Mouse (Mus musculus): ENCODE measurements at regions not wholly inside any gene's neighbourhood (a gene's known extent, or its start where the extent isn't known, plus 50 kb on each side); places are given as distances from the start of the nearest gene placed in this dataset.

DNA sequence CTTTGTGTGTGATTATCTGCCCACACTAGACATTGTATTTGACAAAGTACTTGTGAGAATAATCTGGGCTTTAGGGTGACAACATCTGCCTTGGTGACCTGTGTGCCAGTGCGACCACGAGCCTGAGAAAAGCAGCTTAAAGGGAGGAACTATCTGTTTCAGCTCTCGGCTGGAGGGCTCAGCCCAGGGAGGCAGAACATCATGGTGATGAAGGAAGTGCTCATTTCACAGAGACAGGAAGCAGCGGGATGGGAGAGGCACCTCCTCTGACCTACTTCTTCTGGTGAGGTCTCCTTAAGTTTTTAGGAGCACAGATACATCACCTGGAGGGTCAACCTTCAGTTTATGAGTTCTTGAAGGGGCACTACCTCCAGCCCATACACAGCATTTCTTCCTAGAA, 89.8 kb downstream of the Kif26a start:
- Histone ChIP-seq H3K27ac (ENCODE audit: low read depth, low read length) (no peak overlapping the region), H3K36me3 (ENCODE audit: control insufficient read depth, insufficient read depth, low read length) (no peaks in the 10 kb centered on the region), H3K9ac (replicated peaks; ENCODE audit: low read depth, low read length) (no peak overlapping the region), H3K4me3 (ENCODE audit: low read depth, low read length) (no peak overlapping the region), H3K4me2 (ENCODE audit: low read depth, low read length) (no peak overlapping the region), H3K9me3 (ENCODE audit: control insufficient read depth, low read length) (no peaks in the 10 kb centered on the region), H3K27me3 (ENCODE audit: control insufficient read depth, insufficient read depth, low read length) (0 out of 2 replicates have a peak, but pooled peaks cover 2% of the 10 kb centered on the region), H3K4me1 (ENCODE audit: control insufficient read depth, insufficient read depth, low read length) (peaks cover 20% of the 10 kb centered on the region)
- ATAC-seq (ENCODE audit: low read depth): no peak
- WGBS: 71% methylated on average over 4 of the region's 4 CpGs

DNA sequence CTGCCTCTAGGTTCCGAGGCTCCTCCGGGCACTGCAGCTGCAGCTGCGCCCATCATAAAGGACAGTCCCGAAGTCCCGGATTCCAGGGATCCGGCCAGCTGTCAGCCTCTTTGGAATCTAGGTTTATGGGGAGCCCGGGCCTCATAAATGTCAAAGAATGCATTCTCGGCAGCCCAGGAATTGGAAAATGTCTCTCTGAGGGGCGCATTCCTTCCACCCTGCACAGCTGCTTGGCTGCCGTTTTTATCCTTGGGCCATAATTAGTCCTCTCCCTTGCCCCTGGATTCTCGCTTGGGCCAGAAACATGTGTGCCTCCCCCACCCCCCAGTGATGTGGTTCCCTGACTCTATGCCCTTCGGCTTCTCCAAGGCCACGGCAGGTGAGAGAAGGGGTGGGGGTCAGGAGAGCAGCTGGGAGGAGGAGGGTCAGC, 91.1 kb downstream of the Kif26a start:
- H3K9me3 ChIP-seq (ENCODE audit: control insufficient read depth, low read length): no peaks in the 10 kb centered on the region
- 0 out of 2 replicates have a peak, but pooled peaks have one; percentile 23 for ATAC-seq (ENCODE audit: low read depth)
- no peak overlapping the region for H3K4me3 ChIP-seq (ENCODE audit: low read depth, low read length)
- peaks cover 25% of the 10 kb centered on the region for H3K4me1 ChIP-seq (ENCODE audit: control insufficient read depth, insufficient read depth, low read length)
- H3K27ac ChIP-seq (ENCODE audit: low read depth, low read length): peak overlapping the region; percentile 16; the same call in 1 of the 2 replicates
- H3K27me3 ChIP-seq (ENCODE audit: control insufficient read depth, insufficient read depth, low read length): 0 out of 2 replicates have a peak, but pooled peaks cover 2% of the 10 kb centered on the region
- 9% methylated on average over 13 of the region's 13 CpGs for WGBS
- no peak overlapping the region; the same call in 1 of the 2 replicates for H3K4me2 ChIP-seq (ENCODE audit: low read depth, low read length)
- no peak overlapping the region for H3K9ac ChIP-seq (replicated peaks; ENCODE audit: low read depth, low read length)
- no peaks in the 10 kb centered on the region for H3K36me3 ChIP-seq (ENCODE audit: control insufficient read depth, insufficient read depth, low read length)

DNA sequence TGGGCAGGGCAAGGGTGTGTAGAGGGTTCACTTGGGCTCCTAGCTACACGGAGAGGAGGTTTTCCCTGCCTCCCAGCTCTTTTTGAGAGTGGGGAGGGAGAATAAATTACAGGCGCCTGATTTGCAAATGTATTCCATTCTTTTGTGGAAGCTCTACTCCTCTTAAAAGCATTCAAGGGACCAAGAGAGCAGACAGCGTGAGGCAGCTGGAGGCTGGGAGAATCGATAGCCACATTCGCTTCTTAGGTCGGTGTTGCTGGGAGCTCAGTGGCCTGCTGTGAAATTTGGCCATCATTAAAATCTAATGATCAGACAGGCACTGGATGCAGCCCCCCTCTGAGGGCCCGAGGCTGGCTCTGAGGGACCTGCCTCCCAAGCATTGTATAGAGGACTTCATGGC, 92.8 kb downstream of the Kif26a start:
- Histone ChIP-seq H3K4me2 (ENCODE audit: low read depth, low read length) (no peak overlapping the region), H3K9ac (replicated peaks; ENCODE audit: low read depth, low read length) (no peak overlapping the region), H3K4me3 (ENCODE audit: low read depth, low read length) (no peak overlapping the region), H3K36me3 (ENCODE audit: control insufficient read depth, insufficient read depth, low read length) (no peaks in the 10 kb centered on the region), H3K27ac (ENCODE audit: low read depth, low read length) (no peak overlapping the region), H3K9me3 (ENCODE audit: control insufficient read depth, low read length) (no peaks in the 10 kb centered on the region), H3K4me1 (ENCODE audit: control insufficient read depth, insufficient read depth, low read length) (peaks cover 27% of the 10 kb centered on the region), H3K27me3 (ENCODE audit: control insufficient read depth, insufficient read depth, low read length) (0 out of 2 replicates have a peak, but pooled peaks cover 2% of the 10 kb centered on the region)
- no peak for ATAC-seq (ENCODE audit: low read depth)
- 12% methylated on average over 7 of the region's 7 CpGs for WGBS

DNA sequence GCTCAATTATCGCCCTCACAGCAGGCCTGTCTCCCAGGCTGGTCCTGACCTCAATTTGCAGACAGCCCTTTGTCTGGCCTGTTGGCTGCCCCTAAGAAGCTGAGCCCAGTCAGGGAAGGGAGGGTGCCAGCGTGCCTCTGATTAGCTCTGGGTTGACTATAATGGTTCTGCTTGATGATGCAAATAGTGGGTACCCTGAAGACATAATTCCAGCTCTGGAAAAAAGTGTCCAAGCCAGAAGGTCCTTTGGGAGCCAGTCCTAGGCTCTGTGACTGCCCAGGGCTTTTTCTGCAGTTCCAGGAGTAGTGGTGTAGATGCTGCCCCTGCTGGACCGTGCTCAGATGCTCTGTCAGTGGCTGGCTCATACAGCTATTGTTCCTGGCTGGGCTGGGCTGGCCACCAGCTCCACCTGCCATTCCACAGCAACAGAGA, 95.7 kb downstream of the Kif26a start:
- H3K27ac ChIP-seq (ENCODE audit: low read depth, low read length): no peak overlapping the region
- H3K4me3 ChIP-seq (ENCODE audit: low read depth, low read length): no peak overlapping the region
- ATAC-seq (ENCODE audit: low read depth): peak; percentile 29; the same call in 1 of the 2 replicates
- WGBS: 5% methylated on average over 3 of the region's 3 CpGs
- H3K4me2 ChIP-seq (ENCODE audit: low read depth, low read length): no peak overlapping the region
- H3K9ac ChIP-seq (replicated peaks; ENCODE audit: low read depth, low read length): no peak overlapping the region
- no peaks in the 10 kb centered on the region for H3K9me3 ChIP-seq (ENCODE audit: control insufficient read depth, low read length)
- H3K27me3 ChIP-seq (ENCODE audit: control insufficient read depth, insufficient read depth, low read length): 0 out of 2 replicates have a peak, but pooled peaks cover 2% of the 10 kb centered on the region
- H3K4me1 ChIP-seq (ENCODE audit: control insufficient read depth, insufficient read depth, low read length): peaks cover 23% of the 10 kb centered on the region
- no peaks in the 10 kb centered on the region for H3K36me3 ChIP-seq (ENCODE audit: control insufficient read depth, insufficient read depth, low read length)

DNA sequence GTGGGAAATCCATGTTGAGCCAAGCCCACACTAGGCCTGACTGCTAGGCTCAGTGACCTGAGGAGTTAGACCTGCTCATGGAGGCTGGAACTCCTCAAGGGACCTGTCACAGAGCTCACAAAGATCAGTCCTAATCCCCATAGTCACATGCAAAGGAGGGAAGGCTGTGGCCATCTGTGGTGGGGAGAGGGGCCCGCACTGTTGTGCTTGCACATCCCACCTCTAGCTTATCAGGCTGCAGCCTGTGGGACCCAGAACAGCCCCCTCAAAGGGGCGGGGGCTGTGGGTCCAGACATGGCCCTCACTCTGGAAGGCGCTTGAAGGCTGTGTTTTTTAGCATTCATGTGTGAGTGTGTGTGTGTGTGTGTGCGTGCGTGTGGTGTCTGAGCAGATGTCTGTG, 97.2 kb downstream of the Kif26a start:
- H3K27me3 ChIP-seq (ENCODE audit: control insufficient read depth, insufficient read depth, low read length): 0 out of 2 replicates have a peak, but pooled peaks cover 2% of the 10 kb centered on the region
- WGBS: 81% methylated on average over 5 of the region's 5 CpGs
- H3K27ac ChIP-seq (ENCODE audit: low read depth, low read length): no peak overlapping the region
- no peak overlapping the region for H3K4me2 ChIP-seq (ENCODE audit: low read depth, low read length)
- no peaks in the 10 kb centered on the region for H3K9me3 ChIP-seq (ENCODE audit: control insufficient read depth, low read length)
- H3K36me3 ChIP-seq (ENCODE audit: control insufficient read depth, insufficient read depth, low read length): no peaks in the 10 kb centered on the region
- no peak for ATAC-seq (ENCODE audit: low read depth)
- H3K4me3 ChIP-seq (ENCODE audit: low read depth, low read length): no peak overlapping the region
- H3K4me1 ChIP-seq (ENCODE audit: control insufficient read depth, insufficient read depth, low read length): peaks cover 16% of the 10 kb centered on the region
- H3K9ac ChIP-seq (replicated peaks; ENCODE audit: low read depth, low read length): no peak overlapping the region

DNA sequence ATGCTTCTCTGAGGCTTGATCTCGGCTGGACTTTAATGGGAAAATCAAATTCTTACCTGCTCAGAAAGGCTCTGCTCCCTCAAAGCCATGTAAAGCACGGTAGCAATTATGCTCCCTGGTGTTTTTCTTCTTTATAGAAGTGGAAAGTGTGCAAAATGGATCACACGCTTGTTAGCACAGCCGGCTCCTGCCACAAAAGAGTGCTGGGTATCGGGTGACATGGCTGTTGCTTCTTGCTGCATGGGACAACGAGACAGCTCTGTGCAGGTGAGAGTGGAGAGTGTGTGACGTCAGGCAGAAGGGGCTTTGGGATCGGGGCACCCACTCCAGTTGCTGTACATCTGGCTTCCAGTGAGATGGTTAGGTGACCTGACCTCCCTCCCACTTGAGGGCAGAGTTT, 104.9 kb downstream of the Kif26a start:
- Histone ChIP-seq H3K9me3 (ENCODE audit: control insufficient read depth, low read length) (no peaks in the 10 kb centered on the region), H3K4me3 (ENCODE audit: low read depth, low read length) (no peak overlapping the region), H3K4me1 (ENCODE audit: control insufficient read depth, insufficient read depth, low read length) (peaks cover 22% of the 10 kb centered on the region), H3K27ac (ENCODE audit: low read depth, low read length) (no peak overlapping the region), H3K4me2 (ENCODE audit: low read depth, low read length) (no peak overlapping the region), H3K27me3 (ENCODE audit: control insufficient read depth, insufficient read depth, low read length) (0 out of 2 replicates have a peak, but pooled peaks cover 2% of the 10 kb centered on the region), H3K36me3 (ENCODE audit: control insufficient read depth, insufficient read depth, low read length) (no peaks in the 10 kb centered on the region), H3K9ac (replicated peaks; ENCODE audit: low read depth, low read length) (no peak overlapping the region)
- 19% methylated on average over 8 of the region's 8 CpGs for WGBS
- no peak for ATAC-seq (ENCODE audit: low read depth)

DNA sequence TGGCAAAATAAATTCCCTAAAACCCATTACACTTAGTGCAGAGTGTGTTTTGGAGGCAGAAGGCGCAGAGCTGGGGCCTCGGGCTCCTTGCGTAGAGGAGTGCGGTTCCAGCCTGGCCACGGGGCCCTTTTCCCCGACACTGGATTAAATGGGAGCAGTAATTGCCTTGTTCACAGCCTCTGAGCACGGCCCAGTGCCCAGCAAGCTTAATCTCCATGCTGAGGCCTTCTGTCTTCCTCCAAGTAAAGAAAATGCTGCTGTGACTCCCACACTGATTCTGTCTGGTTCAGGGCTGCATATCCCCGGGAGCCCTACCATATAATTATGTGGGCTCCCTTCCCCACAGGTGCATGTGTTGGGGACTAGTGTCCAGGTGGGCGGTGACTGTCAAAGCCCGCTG, 107.5 kb downstream of the Kif26a start:
- H3K4me1 ChIP-seq (ENCODE audit: control insufficient read depth, insufficient read depth, low read length): peaks cover 22% of the 10 kb centered on the region
- H3K27me3 ChIP-seq (ENCODE audit: control insufficient read depth, insufficient read depth, low read length): 0 out of 2 replicates have a peak, but pooled peaks cover 2% of the 10 kb centered on the region
- H3K9ac ChIP-seq (replicated peaks; ENCODE audit: low read depth, low read length): no peak overlapping the region
- no peaks in the 10 kb centered on the region for H3K9me3 ChIP-seq (ENCODE audit: control insufficient read depth, low read length)
- 0 out of 2 replicates have a peak overlapping the region, but pooled peaks have one; percentile 39 for H3K27ac ChIP-seq (ENCODE audit: low read depth, low read length)
- 0 out of 2 replicates have a peak, but pooled peaks have one; percentile 36 for ATAC-seq (ENCODE audit: low read depth)
- H3K4me2 ChIP-seq (ENCODE audit: low read depth, low read length): no peak overlapping the region
- WGBS: 39% methylated on average over 10 of the region's 10 CpGs
- H3K36me3 ChIP-seq (ENCODE audit: control insufficient read depth, insufficient read depth, low read length): no peaks in the 10 kb centered on the region
- H3K4me3 ChIP-seq (ENCODE audit: low read depth, low read length): no peak overlapping the region

DNA sequence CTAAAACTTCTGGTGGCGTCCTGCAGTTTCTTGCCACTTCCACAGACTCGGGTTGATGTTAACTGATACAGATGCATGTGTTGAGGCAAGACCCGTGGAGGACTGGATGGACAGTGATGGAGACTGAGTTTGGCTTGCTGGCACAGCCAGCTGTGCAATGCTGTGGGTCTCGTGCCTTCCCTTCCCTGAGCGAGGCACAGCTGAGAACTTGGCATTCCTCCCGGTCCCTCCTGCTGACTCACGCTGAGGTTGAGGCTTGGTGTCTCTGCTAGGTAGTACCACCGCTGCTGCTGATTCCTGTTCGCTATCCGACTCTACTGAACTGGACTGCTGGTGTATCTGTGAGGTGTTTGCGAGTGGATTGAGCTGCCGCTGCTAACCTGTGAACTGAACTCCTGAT, 109.2 kb downstream of the Kif26a start:
- Histone ChIP-seq H3K9me3 (ENCODE audit: control insufficient read depth, low read length) (no peaks in the 10 kb centered on the region), H3K4me3 (ENCODE audit: low read depth, low read length) (no peak overlapping the region), H3K27ac (ENCODE audit: low read depth, low read length) (no peak overlapping the region), H3K4me1 (ENCODE audit: control insufficient read depth, insufficient read depth, low read length) (peaks cover 18% of the 10 kb centered on the region), H3K36me3 (ENCODE audit: control insufficient read depth, insufficient read depth, low read length) (no peaks in the 10 kb centered on the region), H3K9ac (replicated peaks; ENCODE audit: low read depth, low read length) (no peak overlapping the region), H3K4me2 (ENCODE audit: low read depth, low read length) (no peak overlapping the region), H3K27me3 (ENCODE audit: control insufficient read depth, insufficient read depth, low read length) (no peaks in the 10 kb centered on the region; the same call in 1 of the 2 replicates)
- 87% methylated on average over 12 of the region's 12 CpGs for WGBS
- ATAC-seq (ENCODE audit: low read depth): no peak

DNA sequence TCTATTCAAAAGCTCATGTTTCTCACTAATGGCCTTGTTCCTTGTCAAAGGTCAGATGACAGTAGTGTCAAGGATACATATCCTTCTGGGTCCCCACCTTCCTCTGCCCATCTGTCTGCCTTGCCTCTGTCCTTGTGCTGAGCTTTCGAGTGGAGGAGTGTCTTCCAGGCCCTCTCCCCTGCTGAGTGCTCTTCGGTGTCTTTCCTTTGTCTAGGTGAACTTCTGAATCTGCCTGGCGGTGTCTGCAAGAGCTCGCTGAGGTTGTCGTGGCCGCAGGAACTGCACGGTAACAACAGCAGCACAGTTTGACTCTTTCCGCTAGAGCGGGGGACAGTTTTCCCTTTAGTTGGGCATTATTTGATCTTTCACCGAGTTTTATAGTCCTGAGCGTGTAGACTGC, 111.7 kb downstream of the Kif26a start:
- Histone ChIP-seq H3K9ac (replicated peaks; ENCODE audit: low read depth, low read length) (no peak overlapping the region), H3K4me2 (ENCODE audit: low read depth, low read length) (no peak overlapping the region), H3K4me1 (ENCODE audit: control insufficient read depth, insufficient read depth, low read length) (peaks cover 9% of the 10 kb centered on the region), H3K36me3 (ENCODE audit: control insufficient read depth, insufficient read depth, low read length) (no peaks in the 10 kb centered on the region), H3K27ac (ENCODE audit: low read depth, low read length) (no peak overlapping the region), H3K9me3 (ENCODE audit: control insufficient read depth, low read length) (no peaks in the 10 kb centered on the region), H3K4me3 (ENCODE audit: low read depth, low read length) (no peak overlapping the region), H3K27me3 (ENCODE audit: control insufficient read depth, insufficient read depth, low read length) (no peaks in the 10 kb centered on the region; the same call in 1 of the 2 replicates)
- ATAC-seq (ENCODE audit: low read depth): no peak
- 20% methylated on average over 11 of the region's 11 CpGs for WGBS

All from neural tube, embryonic 14.5 days (tissue).